Mouse (Mus musculus) intestine, embryonic 14.5 days (tissue): ENCODE data around the gene Htr5a. TPM values are rescaled to one million over a fixed set of nuclear protein-coding genes. Genes with fewer than 3 reads are reported as not detected.
A peak's percentile ranks its signal among the peaks of the same experiment; 100 is the strongest.

Experiments
- ATAC-seq: fragments of 200-750 bp; cut with Nextera tagmentation; replicated peaks from 2 replicates; pipeline ENCODE4 v1.8.0; 2017; ENCODE audit warnings: low read depth, moderate number of reproducible peaks, moderate TSS enrichment, moderate library complexity; ENCODE audit not compliant: low FRiP score, low TSS enrichment
- DNase-seq: peaks from one replicate; pipeline ENCODE4 v3.0.0-alpha.2; 2018; ENCODE audit warnings: low spot score
- H3K27ac ChIP-seq: fragments of 300-500 bp; sonication (generic); 2 replicates; pipeline ENCODE4 v1.5.1; 2014; ENCODE audit warnings: low read depth, mild to moderate bottlenecking, control low read depth
- H3K27me3 ChIP-seq: fragments of 300-500 bp; sonication (generic); replicated peaks from 2 replicates; pipeline ENCODE4 v1.6.1; 2014; ENCODE audit warnings: low read length, control low read depth; ENCODE audit not compliant: control insufficient read depth, insufficient read depth
- H3K36me3 ChIP-seq: fragments of 300-500 bp; sonication (generic); 2 replicates; pipeline ENCODE4 v1.6.1; 2014; ENCODE audit warnings: low read length, control low read depth; ENCODE audit not compliant: control insufficient read depth, insufficient read depth
- H3K4me1 ChIP-seq: fragments of 300-500 bp; sonication (generic); replicated peaks from 2 replicates; pipeline ENCODE4 v1.6.1; 2014; ENCODE audit warnings: low read length, control low read depth, mixed read lengths; ENCODE audit not compliant: control insufficient read depth, insufficient read depth
- H3K4me2 ChIP-seq: fragments of 300-500 bp; sonication (generic); 2 replicates; pipeline ENCODE4 v1.6.1; 2014; ENCODE audit warnings: low read length
- H3K4me3 ChIP-seq: fragments of 300-500 bp; sonication (generic); 2 replicates; pipeline ENCODE4 v1.5.1; 2014; ENCODE audit warnings: low read depth, low read length, control low read depth, mixed read lengths
- H3K9ac ChIP-seq: fragments of 300-500 bp; sonication (generic); 2 replicates; pipeline ENCODE4 v1.6.1; 2014; ENCODE audit warnings: mild to moderate bottlenecking, low read length
- H3K9me3 ChIP-seq: fragments of 300-500 bp; sonication (generic); 2 replicates; pipeline ENCODE4 v1.6.1; 2016; ENCODE audit warnings: low read length, control low read depth; ENCODE audit not compliant: control insufficient read depth
- WGBS: fragments of 180-500 bp; shearing (Covaris S2); extraction: QIAGEN DNeasy Blood & Tissue Kit; methylation state at CpG from one replicate; pipeline ENCODE4 v1.1.7; 2014; 5-methylcytosine and 5-hydroxymethylcytosine counted together
- polyA plus RNA-seq: library from polyadenylated mRNA; unstranded; fragments of >200 nt; fragmentation: Nextera tagmentation; extraction: Ambion mirVana; gene quantifications from 2 replicates; pipeline ENCODE4 v1.2.1, GENCODE M21; 2014

Htr5a gene
- polyA plus RNA-seq, 1 experiment from 2014 or later: 0.07 TPM

GRCm38 (mm10) chr5:27875341-27876105 lies 33.6 kb downstream of the Htr5a start:
- no peaks in the 10 kb centered on the region for H3K27me3 ChIP-seq
- H3K9me3 ChIP-seq: no peaks in the 10 kb centered on the region
- 61% methylated on average over 4 of the region's 4 CpGs for WGBS
- no peak overlapping the region for H3K27ac ChIP-seq
- H3K4me1 ChIP-seq: no peaks in the 10 kb centered on the region
- no peak for DNase-seq
- H3K4me3 ChIP-seq: no peak overlapping the region
- no peaks in the 10 kb centered on the region for H3K36me3 ChIP-seq
- H3K9ac ChIP-seq: no peak overlapping the region
- ATAC-seq: no peak
- no peak overlapping the region for H3K4me2 ChIP-seq

- no peak for DNase-seq
- Histone ChIP-seq H3K27me3 (no peaks in the 10 kb centered on the region), H3K27ac (no peak overlapping the region), H3K9ac (no peak overlapping the region), H3K9me3 (no peaks in the 10 kb centered on the region), H3K4me1 (no peaks in the 10 kb centered on the region), H3K4me2 (no peak overlapping the region), H3K36me3 (no peaks in the 10 kb centered on the region), H3K4me3 (no peak overlapping the region)
- no peak for ATAC-seq
- 84% methylated on average over 5 of the region's 5 CpGs for WGBS
Observed at GRCm38 (mm10) chr5:27878356-27878755, 36.4 kb downstream of the Htr5a start.

- Histone ChIP-seq H3K27me3 (no peaks in the 10 kb centered on the region), H3K4me3 (no peak overlapping the region), H3K4me2 (no peak overlapping the region), H3K27ac (no peak overlapping the region), H3K4me1 (no peaks in the 10 kb centered on the region), H3K36me3 (no peaks in the 10 kb centered on the region), H3K9ac (no peak overlapping the region), H3K9me3 (no peaks in the 10 kb centered on the region)
- ATAC-seq (no peak), DNase-seq (no peak)
- 91% methylated on average over 3 of the region's 3 CpGs for WGBS
Observed at GRCm38 (mm10) chr5:27879726-27880125, 37.8 kb downstream of the Htr5a start.

GRCm38 (mm10) chr5:27880329-27881036 lies 38.5 kb downstream of the Htr5a start:
- ATAC-seq: no peak
- Histone ChIP-seq H3K9me3 (no peaks in the 10 kb centered on the region), H3K36me3 (no peaks in the 10 kb centered on the region), H3K9ac (no peak overlapping the region), H3K27me3 (no peaks in the 10 kb centered on the region), H3K4me2 (no peak overlapping the region), H3K27ac (no peak overlapping the region), H3K4me3 (no peak overlapping the region), H3K4me1 (no peaks in the 10 kb centered on the region)
- 51% methylated on average over 3 of the region's 3 CpGs for WGBS
- no peak for DNase-seq

- H3K9me3 ChIP-seq: no peaks in the 10 kb centered on the region
- WGBS: 72% methylated on average over 2 of the region's 2 CpGs
- no peak for ATAC-seq
- H3K9ac ChIP-seq: no peak overlapping the region
- H3K4me3 ChIP-seq: no peak overlapping the region
- H3K27me3 ChIP-seq: no peaks in the 10 kb centered on the region
- no peaks in the 10 kb centered on the region for H3K36me3 ChIP-seq
- no peak overlapping the region for H3K4me2 ChIP-seq
- H3K27ac ChIP-seq: no peak overlapping the region
- no peak for DNase-seq
- H3K4me1 ChIP-seq: no peaks in the 10 kb centered on the region
Observed at GRCm38 (mm10) chr5:27881261-27881660, 39.3 kb downstream of the Htr5a start.

GRCm38 (mm10) chr5:27888080-27888479 lies 46.1 kb downstream of the Htr5a start:
- no peak overlapping the region for H3K4me2 ChIP-seq
- no peak for ATAC-seq
- peaks cover 3% of the 10 kb centered on the region; the same call in 1 of the 2 replicates for H3K9me3 ChIP-seq
- no peak for DNase-seq
- 46% methylated on average over 3 of the region's 3 CpGs for WGBS
- no peaks in the 10 kb centered on the region for H3K27me3 ChIP-seq
- H3K9ac ChIP-seq: no peak overlapping the region
- no peak overlapping the region for H3K4me3 ChIP-seq
- no peaks in the 10 kb centered on the region for H3K4me1 ChIP-seq
- no peaks in the 10 kb centered on the region for H3K36me3 ChIP-seq
- H3K27ac ChIP-seq: no peak overlapping the region

GRCm38 (mm10) chr5:27895961-27896360 lies 54.0 kb downstream of the Htr5a start:
- no peaks in the 10 kb centered on the region for H3K9me3 ChIP-seq
- H3K4me3 ChIP-seq: no peak overlapping the region
- WGBS: 84% methylated on average over 3 of the region's 3 CpGs
- H3K27me3 ChIP-seq: no peaks in the 10 kb centered on the region
- DNase-seq: peak; percentile 1
- ATAC-seq: no peak
- no peak overlapping the region for H3K4me2 ChIP-seq
- no peaks in the 10 kb centered on the region for H3K36me3 ChIP-seq
- H3K4me1 ChIP-seq: no peaks in the 10 kb centered on the region
- no peak overlapping the region for H3K27ac ChIP-seq
- no peak overlapping the region for H3K9ac ChIP-seq

- no peak for DNase-seq
- 55% methylated on average over 2 of the region's 2 CpGs for WGBS
- no peak overlapping the region for H3K4me3 ChIP-seq
- H3K9me3 ChIP-seq: 0 out of 2 replicates have a peak, but pooled peaks cover 4% of the 10 kb centered on the region
- no peaks in the 10 kb centered on the region for H3K36me3 ChIP-seq
- H3K4me1 ChIP-seq: no peaks in the 10 kb centered on the region
- no peaks in the 10 kb centered on the region for H3K27me3 ChIP-seq
- H3K4me2 ChIP-seq: no peak overlapping the region
- ATAC-seq: no peak
- no peak overlapping the region for H3K27ac ChIP-seq
- no peak overlapping the region for H3K9ac ChIP-seq
Observed at GRCm38 (mm10) chr5:27899756-27900155, 57.8 kb downstream of the Htr5a start.
